7 mouse cellular contexts compared by ENCODE assay signal in the genomic region with DNA sequence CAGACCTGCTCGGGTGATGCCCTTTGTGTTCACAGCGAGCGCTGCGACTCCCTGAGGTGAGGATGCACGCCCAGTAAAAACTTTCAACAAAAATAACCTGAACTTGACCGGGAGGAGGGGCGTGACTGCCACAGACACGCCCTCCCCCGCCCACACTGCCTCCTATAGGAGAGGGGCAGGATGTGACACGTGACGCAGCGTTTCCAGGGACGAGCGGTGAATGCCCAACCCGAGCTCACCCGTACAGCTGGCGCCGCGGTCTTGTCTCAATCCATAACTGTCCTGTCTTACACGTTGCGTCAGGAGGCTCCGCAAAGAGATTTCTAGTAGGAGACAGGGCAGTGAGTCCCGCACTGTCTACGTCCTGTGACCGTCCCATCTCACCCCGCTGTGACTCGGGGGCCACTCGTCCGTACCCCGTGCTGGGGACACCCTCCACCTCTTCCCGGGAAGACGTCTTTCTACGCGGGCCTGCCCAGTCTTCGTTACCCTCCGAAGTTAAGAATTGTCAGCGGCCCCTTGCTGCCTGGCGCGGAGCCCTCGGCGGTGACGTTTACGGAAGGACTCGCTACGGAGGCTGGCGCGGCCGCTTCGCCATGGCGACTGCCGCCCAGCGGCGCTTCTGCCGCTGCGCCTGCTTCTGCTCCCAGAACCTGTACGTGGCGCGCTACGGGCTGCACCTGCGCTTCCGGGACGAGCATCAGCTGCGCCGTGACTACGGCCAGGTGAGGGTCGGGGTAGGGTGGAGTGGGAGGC. TPM values are rescaled to one million over a fixed set of nuclear protein-coding genes. Genes with fewer than 3 reads are reported as not detected.
DNase-seq lines count a peak whose midpoint lies in the region; ATAC-seq lines count a peak whose summit lies in the region.

TSS of gene Ogfod2 (plus strand) at position 556 of the 756 bp plus-strand sequence.

- H3K4me1 ChIP-seq in embryonic facial prominence, embryonic 11.5 days (ENCODE audit: control insufficient read depth, insufficient read depth, low read length) = peaks cover 10% of the 10 kb centered on the region
- peaks cover 35% of the 10 kb centered on the region for H3K4me1 ChIP-seq in limb, embryonic 10.5 days
- peaks cover 33% of the 10 kb centered on the region for H3K4me1 ChIP-seq in midbrain, embryonic 13.5 days (replicated peaks)

- WGBS in embryonic facial prominence, embryonic 11.5 days = 2% methylated on average over 66 of the region's 66 CpGs
- under 1% methylated on average over 66 of the region's 66 CpGs for WGBS in limb, embryonic 10.5 days
- WGBS in midbrain, embryonic 13.5 days = under 1% methylated on average over 66 of the region's 66 CpGs

- peak within 1 kb of the TSS; percentile 63; the same call in 1 of the 2 replicates for H3K27ac ChIP-seq in embryonic facial prominence, embryonic 11.5 days (replicated peaks; ENCODE audit: low read depth, low read length)
- peak within 1 kb of the TSS; percentile 90 for H3K27ac ChIP-seq in limb, embryonic 10.5 days
- peak within 1 kb of the TSS; percentile 88 for H3K27ac ChIP-seq in midbrain, embryonic 13.5 days

- no peaks in the 10 kb centered on the region for H3K36me3 ChIP-seq in embryonic facial prominence, embryonic 11.5 days (replicated peaks; ENCODE audit: control insufficient read depth, insufficient read depth, low read depth, low read length)
- H3K36me3 ChIP-seq in limb, embryonic 10.5 days = peaks cover 12% of the 10 kb centered on the region; the same call in 1 of the 2 replicates
- H3K36me3 ChIP-seq in midbrain, embryonic 13.5 days = peaks cover 5% of the 10 kb centered on the region

- peak within 1 kb of the TSS; percentile 88 for H3K4me2 ChIP-seq in embryonic facial prominence, embryonic 11.5 days (ENCODE audit: low read depth, low read length)
- H3K4me2 ChIP-seq in midbrain, embryonic 13.5 days (replicated peaks) = peak within 1 kb of the TSS; percentile 76

- peak; percentile 97 for DNase-seq in adrenal gland, postnatal 14 days
- DNase-seq in embryonic facial prominence, embryonic 11.5 days (ENCODE audit: low spot score) = peak; percentile 99
- peak; percentile 95 for DNase-seq in kidney, adult 11 months
- peak; percentile 98 for DNase-seq in limb, embryonic 10.5 days (ENCODE audit: low spot score)
- DNase-seq in spleen, adult 12 weeks (ENCODE audit: low spot score) = peak; percentile 94

- no peaks in the 10 kb centered on the region for H3K9me3 ChIP-seq in embryonic facial prominence, embryonic 11.5 days (replicated peaks; ENCODE audit: control insufficient read depth, low read length)
- no peaks in the 10 kb centered on the region for H3K9me3 ChIP-seq in limb, embryonic 10.5 days (replicated peaks)
- H3K9me3 ChIP-seq in midbrain, embryonic 13.5 days = no peaks in the 10 kb centered on the region

- peak; percentile 92 for ATAC-seq in embryonic facial prominence, embryonic 11.5 days (replicated peaks; ENCODE audit: insufficient number of reproducible peaks, low FRiP score, low TSS enrichment, low read depth)
- peak; percentile 81 for ATAC-seq in granulocyte monocyte progenitor cell, adult 5-6 weeks (replicated peaks; ENCODE audit: poor library complexity, severe bottlenecking)
- peak; percentile 96 for ATAC-seq in midbrain, embryonic 13.5 days

- peak within 1 kb of the TSS; percentile 80 for H3K4me3 ChIP-seq in embryonic facial prominence, embryonic 11.5 days (ENCODE audit: low read depth, low read length)
- peak within 1 kb of the TSS; percentile 87 for H3K4me3 ChIP-seq in limb, embryonic 10.5 days
- H3K4me3 ChIP-seq in midbrain, embryonic 13.5 days (replicated peaks) = peak within 1 kb of the TSS; percentile 82

- H3K27me3 ChIP-seq in embryonic facial prominence, embryonic 11.5 days (ENCODE audit: control insufficient read depth, insufficient read depth, low read length) = no peaks in the 10 kb centered on the region
- no peaks in the 10 kb centered on the region for H3K27me3 ChIP-seq in limb, embryonic 10.5 days (ENCODE audit: low read depth, poor library complexity, severe bottlenecking)
- no peaks in the 10 kb centered on the region for H3K27me3 ChIP-seq in midbrain, embryonic 13.5 days

- peak within 1 kb of the TSS; percentile 74 for H3K9ac ChIP-seq in embryonic facial prominence, embryonic 11.5 days (replicated peaks; ENCODE audit: low read length)
- peak within 1 kb of the TSS; percentile 81 for H3K9ac ChIP-seq in midbrain, embryonic 13.5 days (replicated peaks)

RNA-seq across cellular contexts. Expression of gene Ogfod2, which starts in this region (rescaled TPM):
- 35.8 and 37.1 TPM in 2 replicates for total RNA-seq in adrenal gland, postnatal 14 days (2021)
- 9.6 and 10.6 TPM in 2 replicates for polyA plus RNA-seq in embryonic facial prominence, embryonic 11.5 days (2014; fragmentation: Nextera tagmentation; extraction: Ambion mirVana)
- total RNA-seq in granulocyte monocyte progenitor cell, adult 5-6 weeks (2014; fragmentation: Nextera tagmentation) = 8.9 and 12.1 TPM in 2 replicates
- total RNA-seq in granulocyte monocyte progenitor cell, adult 5-6 weeks (2017) = 14.9 and 18.6 TPM in 2 replicates
- polyA plus RNA-seq in limb, embryonic 10.5 days (2016; fragmentation: Nextera tagmentation; extraction: Ambion mirVana) = 13.2 and 16.2 TPM in 2 replicates
- 25.4 and 30.6 TPM in 2 replicates for polyA plus RNA-seq in midbrain, embryonic 13.5 days (2015; fragmentation: Nextera tagmentation; extraction: Ambion mirVana)

Comparison
In these comparisons a context has a peak if more than half of its experiments do, and no peak if none do; other contexts are left out.
1. Peak in every context shown above with its lines: DNase-seq, ATAC-seq, H3K4me3 ChIP-seq and H3K27ac ChIP-seq.